Mouse (Mus musculus) lung, adult 2 months (tissue): Measurements from ENCODE around the gene Kif1a.

Experiments used
- CTCF ChIP-seq: fragments of 200-500 bp; IDR thresholded peaks from 2 replicates; pipeline ENCODE4 v1.5.1; 2011; ENCODE audit warnings: mild to moderate bottlenecking, low read length, control low read depth; ENCODE audit not compliant: insufficient read depth
- POLR2A ChIP-seq: fragments of 200-500 bp; IDR thresholded peaks from 2 replicates; pipeline ENCODE4 v1.6.1; 2011; ENCODE audit warnings: low read depth, mild to moderate bottlenecking, control low read depth, low read length, borderline replicate concordance; ENCODE audit errors: extremely low read depth

DNA sequence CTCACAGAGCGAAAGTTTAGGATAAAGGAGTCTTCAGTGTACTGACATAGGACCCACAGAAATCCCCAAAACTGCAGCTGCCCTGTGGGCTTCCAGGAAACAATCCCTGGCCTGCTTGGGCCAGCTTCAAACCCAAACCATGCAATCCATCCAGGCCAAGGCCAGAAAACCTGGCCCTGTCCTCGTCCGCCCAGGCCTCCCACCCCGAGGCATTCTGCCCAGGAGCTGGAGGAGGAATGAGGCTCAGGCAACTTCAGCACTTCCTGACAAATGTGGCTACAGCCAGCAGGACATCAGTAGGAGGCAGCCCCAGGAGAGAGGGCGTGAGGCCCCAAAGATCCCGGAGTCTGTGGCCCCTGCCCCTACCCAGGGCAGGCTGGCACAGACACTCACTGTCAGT is 36.1 kb downstream of the Kif1a start:
- TF ChIP-seq CTCF: no peak
- no peak for TF ChIP-seq POLR2A
